Mouse (Mus musculus): ENCODE data around the gene Abtb2. TPM values are rescaled to one million over a fixed set of nuclear protein-coding genes. Genes with fewer than 3 reads are reported as not detected.

The Abtb2 gene
- polyA plus RNA-seq, 1 experiment, result 16.1 TPM

GRCm38 (mm10) chr2:103718594-103719291 is 152.6 kb downstream of the Abtb2 start:
- Histone ChIP-seq H3K79me2 (ENCODE audit: control insufficient read depth, insufficient read depth) (no peaks in the 10 kb centered on the region), H3ac (ENCODE audit: control insufficient read depth, insufficient read length) (no peak overlapping the region), H3K36me3 (ENCODE audit: control insufficient read depth, insufficient read depth) (peaks cover 7% of the 10 kb centered on the region), H3K4me3 (no peak overlapping the region), H3K4me2 (ENCODE audit: low read depth) (no peak overlapping the region), H3K27me3 (ENCODE audit: control insufficient read depth, insufficient read depth, insufficient read length) (no peaks in the 10 kb centered on the region)
- TF ChIP-seq POLR2AphosphoS2 (IDR thresholded peaks at IDR 0.05; ENCODE audit: insufficient read length, low read depth) (peak; percentile 38), TCF12 (IDR thresholded peaks at IDR 0.05; ENCODE audit: insufficient read depth, poor library complexity, severe bottlenecking) (no peak)

GRCm38 (mm10) chr2:103719292-103719646 is 153.2 kb downstream of the Abtb2 start:
- TF ChIP-seq TCF12 (IDR thresholded peaks at IDR 0.05; ENCODE audit: insufficient read depth, poor library complexity, severe bottlenecking) (no peak), USF1 (IDR thresholded peaks at IDR 0.05; ENCODE audit: low read depth) (no peak), E2F4 (IDR thresholded peaks at IDR 0.05; ENCODE audit: insufficient read depth) (no peak)
- Histone ChIP-seq H3K36me3 (ENCODE audit: control insufficient read depth, insufficient read depth) (peaks cover 7% of the 10 kb centered on the region), H3K27me3 (ENCODE audit: control insufficient read depth, insufficient read depth, insufficient read length) (no peaks in the 10 kb centered on the region), H3K79me2 (ENCODE audit: control insufficient read depth, insufficient read depth) (no peaks in the 10 kb centered on the region), H3K4me2 (ENCODE audit: low read depth) (no peak overlapping the region), H3K4me3 (no peak overlapping the region), H3ac (ENCODE audit: control insufficient read depth, insufficient read length) (no peak overlapping the region)

- H3K27me3 ChIP-seq (ENCODE audit: control insufficient read depth, insufficient read depth, insufficient read length), result no peaks in the 10 kb centered on the region
- H3K4me2 ChIP-seq (ENCODE audit: low read depth), result no peak overlapping the region
- H3K36me3 ChIP-seq (ENCODE audit: control insufficient read depth, insufficient read depth), result peaks cover 13% of the 10 kb centered on the region
- no peak overlapping the region for H3ac ChIP-seq (ENCODE audit: control insufficient read depth, insufficient read length)
- no peaks in the 10 kb centered on the region for H3K79me2 ChIP-seq (ENCODE audit: control insufficient read depth, insufficient read depth)
- H3K4me3 ChIP-seq, result no peak overlapping the region
- TF ChIP-seq SRF (IDR thresholded peaks at IDR 0.05; ENCODE audit: control insufficient read depth, insufficient read length, low read depth), result no peak
- no peak for TF ChIP-seq MAX (IDR thresholded peaks at IDR 0.05; ENCODE audit: low read depth)
- TF ChIP-seq TCF3 (IDR thresholded peaks at IDR 0.05; ENCODE audit: insufficient read length, low read depth), result no peak
- no peak for TF ChIP-seq MYOD1 (IDR thresholded peaks at IDR 0.05; ENCODE audit: control insufficient read depth in 1 of 3, insufficient read length in 2 of 3, low read depth in 2 of 3)
- TF ChIP-seq USF1 (IDR thresholded peaks at IDR 0.05; ENCODE audit: low read depth), result no peak
- no peak for TF ChIP-seq CEBPB (IDR thresholded peaks at IDR 0.05; ENCODE audit: insufficient read depth, poor library complexity, severe bottlenecking)
- no peak for TF ChIP-seq REST (IDR thresholded peaks at IDR 0.05; ENCODE audit: insufficient read depth, insufficient read length)
- no peak for TF ChIP-seq TCF12 (IDR thresholded peaks at IDR 0.05; ENCODE audit: insufficient read depth, poor library complexity, severe bottlenecking)
- no peak for TF ChIP-seq E2F4 (IDR thresholded peaks at IDR 0.05; ENCODE audit: insufficient read depth)
- no peak for TF ChIP-seq POLR2A (IDR thresholded peaks at IDR 0.05; ENCODE audit: insufficient read length, low read depth)
- no peak for TF ChIP-seq POLR2AphosphoS2 (IDR thresholded peaks at IDR 0.05; ENCODE audit: insufficient read length, low read depth)
- TF ChIP-seq MYOG (IDR thresholded peaks at IDR 0.05; ENCODE audit: control insufficient read depth in 1 of 3, insufficient read depth in 1 of 3, insufficient read length in 2 of 3, low read depth in 2 of 3), result no peak
These were observed 158.4 kb downstream of the Abtb2 start for GRCm38 (mm10) chr2:103724521-103724920.

- Histone ChIP-seq H3ac (ENCODE audit: control insufficient read depth, insufficient read length) (no peak overlapping the region), H3K79me2 (ENCODE audit: control insufficient read depth, insufficient read depth) (no peaks in the 10 kb centered on the region), H3K27me3 (ENCODE audit: control insufficient read depth, insufficient read depth, insufficient read length) (no peaks in the 10 kb centered on the region), H3K4me3 (no peak overlapping the region), H3K4me2 (ENCODE audit: low read depth) (no peak overlapping the region), H3K36me3 (ENCODE audit: control insufficient read depth, insufficient read depth) (peaks cover 26% of the 10 kb centered on the region)
- TF ChIP-seq MAX (IDR thresholded peaks at IDR 0.05; ENCODE audit: low read depth) (no peak), TCF3 (IDR thresholded peaks at IDR 0.05; ENCODE audit: insufficient read length, low read depth) (no peak), E2F4 (IDR thresholded peaks at IDR 0.05; ENCODE audit: insufficient read depth) (no peak), POLR2AphosphoS2 (IDR thresholded peaks at IDR 0.05; ENCODE audit: insufficient read length, low read depth) (no peak), POLR2A (IDR thresholded peaks at IDR 0.05; ENCODE audit: insufficient read length, low read depth) (no peak), REST (IDR thresholded peaks at IDR 0.05; ENCODE audit: insufficient read depth, insufficient read length) (no peak), CEBPB (IDR thresholded peaks at IDR 0.05; ENCODE audit: insufficient read depth, poor library complexity, severe bottlenecking) (no peak), USF1 (IDR thresholded peaks at IDR 0.05; ENCODE audit: low read depth) (no peak), MYOD1 (IDR thresholded peaks at IDR 0.05; ENCODE audit: control insufficient read depth in 1 of 3, insufficient read length in 2 of 3, low read depth in 2 of 3) (no peak), SRF (IDR thresholded peaks at IDR 0.05; ENCODE audit: control insufficient read depth, insufficient read length, low read depth) (no peak), MYOG (IDR thresholded peaks at IDR 0.05; ENCODE audit: control insufficient read depth in 1 of 3, insufficient read depth in 1 of 3, insufficient read length in 2 of 3, low read depth in 2 of 3) (no peak), TCF12 (IDR thresholded peaks at IDR 0.05; ENCODE audit: insufficient read depth, poor library complexity, severe bottlenecking) (no peak)
These were observed 162.0 kb downstream of the Abtb2 start for GRCm38 (mm10) chr2:103728027-103728540.

GRCm38 (mm10) chr2:103730999-103731398 is 164.9 kb downstream of the Abtb2 start:
- Histone ChIP-seq H3K79me2 (ENCODE audit: control insufficient read depth, insufficient read depth) (no peaks in the 10 kb centered on the region), H3K27me3 (ENCODE audit: control insufficient read depth, insufficient read depth, insufficient read length) (no peaks in the 10 kb centered on the region), H3K4me3 (no peak overlapping the region), H3ac (ENCODE audit: control insufficient read depth, insufficient read length) (no peak overlapping the region), H3K4me2 (ENCODE audit: low read depth) (no peak overlapping the region), H3K36me3 (ENCODE audit: control insufficient read depth, insufficient read depth) (peaks cover 31% of the 10 kb centered on the region)
- no peak for TF ChIP-seq SRF (IDR thresholded peaks at IDR 0.05; ENCODE audit: control insufficient read depth, insufficient read length, low read depth)
- no peak for TF ChIP-seq MYOG (IDR thresholded peaks at IDR 0.05; ENCODE audit: control insufficient read depth in 1 of 3, insufficient read depth in 1 of 3, insufficient read length in 2 of 3, low read depth in 2 of 3)
- no peak for TF ChIP-seq USF1 (IDR thresholded peaks at IDR 0.05; ENCODE audit: low read depth)
- no peak for TF ChIP-seq MYOD1 (IDR thresholded peaks at IDR 0.05; ENCODE audit: control insufficient read depth in 1 of 3, insufficient read length in 2 of 3, low read depth in 2 of 3)
- TF ChIP-seq CEBPB (IDR thresholded peaks at IDR 0.05; ENCODE audit: insufficient read depth, poor library complexity, severe bottlenecking), result no peak
- no peak for TF ChIP-seq E2F4 (IDR thresholded peaks at IDR 0.05; ENCODE audit: insufficient read depth)
- no peak for TF ChIP-seq POLR2A (IDR thresholded peaks at IDR 0.05; ENCODE audit: insufficient read length, low read depth)
- no peak for TF ChIP-seq POLR2AphosphoS2 (IDR thresholded peaks at IDR 0.05; ENCODE audit: insufficient read length, low read depth)
